ENCODE assay signal across 15 mouse cellular contexts in the genomic region with DNA sequence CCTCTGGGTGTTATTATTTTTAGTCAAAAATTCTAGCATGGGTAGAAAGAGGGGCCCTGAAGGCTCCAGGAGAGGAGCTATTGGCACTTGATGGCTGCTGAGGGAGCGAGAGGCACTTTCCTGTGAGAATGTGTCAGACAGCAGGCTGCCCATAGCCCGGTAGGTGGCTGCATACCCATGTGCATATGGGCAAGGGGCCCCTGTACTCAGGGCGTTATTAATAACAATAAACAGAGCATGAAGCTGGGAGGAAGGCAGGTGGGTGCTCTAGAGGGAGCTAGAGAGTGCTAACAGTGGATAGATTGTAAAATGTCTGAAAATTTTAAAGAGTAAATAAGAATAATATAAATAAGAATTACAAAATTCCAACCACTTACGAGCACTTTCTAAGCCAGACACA.
A peak's percentile ranks its signal among the peaks of the same experiment; 100 is the strongest.
DNase-seq lines count a peak whose midpoint lies in the region; ATAC-seq and TF ChIP-seq lines count a peak whose summit lies in the region.
"Had no signal": no experiment of that assay in that cellular context is flagged by ENCODE, and none has a peak within 500 bp of the region (broad histone marks: within the 10 kb centered on the region; RNA-seq: fewer than 3 reads in every experiment).

No protein-coding gene starts in this region.

- ATAC-seq in hindbrain, embryonic 14.5 days (ENCODE audit: low FRiP score): no peak
- no peak for ATAC-seq in hindbrain, embryonic 16.5 days
- ATAC-seq in midbrain, embryonic 13.5 days: 0 out of 2 replicates have a peak, but pooled peaks have one; percentile 43
- ATAC-seq in midbrain, embryonic 16.5 days: no peak
- no peak for ATAC-seq in CD4-positive, CD25-positive, alpha-beta regulatory T cell, adult 4 months

- H3K9ac ChIP-seq in hindbrain, embryonic 14.5 days: no peak overlapping the region
- no peak overlapping the region for H3K9ac ChIP-seq in hindbrain, embryonic 16.5 days (ENCODE audit: low read depth, low read length)
- H3K9ac ChIP-seq in midbrain, embryonic 13.5 days (replicated peaks): no peak overlapping the region
- no peak overlapping the region for H3K9ac ChIP-seq in midbrain, embryonic 16.5 days (ENCODE audit: low read depth, low read length)
- H3K9ac ChIP-seq: embryonic facial prominence, embryonic 13.5 days; midbrain, embryonic 12.5 days had no signal

- H3K27ac ChIP-seq in hindbrain, embryonic 14.5 days: no peak overlapping the region
- no peak overlapping the region for H3K27ac ChIP-seq in hindbrain, embryonic 16.5 days (ENCODE audit: low read depth, low read length)
- H3K27ac ChIP-seq in midbrain, embryonic 13.5 days: no peak overlapping the region
- no peak overlapping the region for H3K27ac ChIP-seq in midbrain, embryonic 16.5 days (ENCODE audit: low read length)
- H3K27ac ChIP-seq: embryonic facial prominence, embryonic 13.5 days; midbrain, embryonic 12.5 days had no signal

- peak; percentile 16; the same call in 1 of the 2 replicates for TF ChIP-seq CTCF in brain, embryonic 14.5 days (IDR thresholded peaks at IDR 0.05; ENCODE audit: borderline replicate concordance, extremely low read depth, insufficient read depth, insufficient read length)

- no peak overlapping the region for H3K4me2 ChIP-seq in hindbrain, embryonic 14.5 days (replicated peaks)
- no peak overlapping the region for H3K4me2 ChIP-seq in hindbrain, embryonic 16.5 days (ENCODE audit: low read length)
- H3K4me2 ChIP-seq in midbrain, embryonic 13.5 days (replicated peaks): no peak overlapping the region
- H3K4me2 ChIP-seq in midbrain, embryonic 16.5 days (ENCODE audit: low read length): no peak overlapping the region
- H3K4me2 ChIP-seq: embryonic facial prominence, embryonic 13.5 days; heart, embryonic 11.5 days; liver, embryonic 11.5 days; midbrain, embryonic 12.5 days had no signal

- H3K27me3 ChIP-seq in hindbrain, embryonic 14.5 days (ENCODE audit: control insufficient read depth, insufficient read depth, low read length): no peaks in the 10 kb centered on the region
- no peaks in the 10 kb centered on the region for H3K27me3 ChIP-seq in hindbrain, embryonic 16.5 days (replicated peaks; ENCODE audit: control insufficient read depth, insufficient read depth, low read length)
- no peaks in the 10 kb centered on the region for H3K27me3 ChIP-seq in midbrain, embryonic 13.5 days
- H3K27me3 ChIP-seq in midbrain, embryonic 16.5 days (ENCODE audit: control insufficient read depth, insufficient read depth, low read depth, low read length): no peaks in the 10 kb centered on the region
- H3K27me3 ChIP-seq: embryonic facial prominence, embryonic 13.5 days; midbrain, embryonic 12.5 days had no signal

- H3K4me3 ChIP-seq in hindbrain, embryonic 14.5 days (replicated peaks; ENCODE audit: low read length): no peak overlapping the region
- H3K4me3 ChIP-seq in hindbrain, embryonic 16.5 days (ENCODE audit: low read length): no peak overlapping the region
- H3K4me3 ChIP-seq in midbrain, embryonic 13.5 days (replicated peaks): no peak overlapping the region
- H3K4me3 ChIP-seq in midbrain, embryonic 16.5 days (ENCODE audit: low read depth, low read length): no peak overlapping the region
- H3K4me3 ChIP-seq: embryonic facial prominence, embryonic 13.5 days; midbrain, embryonic 12.5 days had no signal

- WGBS in hindbrain, embryonic 14.5 days: 62% methylated on average over 4 of the region's 4 CpGs
- 57% methylated on average over 4 of the region's 4 CpGs for WGBS in hindbrain, embryonic 16.5 days
- 77% methylated on average over 4 of the region's 4 CpGs for WGBS in midbrain, embryonic 13.5 days
- 70% methylated on average over 4 of the region's 4 CpGs for WGBS in midbrain, embryonic 16.5 days

- no peak for TF ChIP-seq POLR2A in brain, embryonic 14.5 days (IDR thresholded peaks at IDR 0.05; ENCODE audit: borderline replicate concordance, extremely low read depth, insufficient read depth, insufficient read length, poor library complexity, severe bottlenecking)

- peaks cover 3% of the 10 kb centered on the region; the same call in 1 of the 2 replicates for H3K4me1 ChIP-seq in hindbrain, embryonic 14.5 days (replicated peaks; ENCODE audit: control insufficient read depth, insufficient read depth, low read length)
- H3K4me1 ChIP-seq in hindbrain, embryonic 16.5 days (ENCODE audit: control insufficient read depth, insufficient read depth, low read depth, low read length): peaks cover 3% of the 10 kb centered on the region
- H3K4me1 ChIP-seq in midbrain, embryonic 13.5 days (replicated peaks): peaks cover 25% of the 10 kb centered on the region
- peaks cover 8% of the 10 kb centered on the region for H3K4me1 ChIP-seq in midbrain, embryonic 16.5 days (ENCODE audit: control insufficient read depth, insufficient read depth, low read length)
- H3K4me1 ChIP-seq: embryonic facial prominence, embryonic 13.5 days had no signal

- DNase-seq in hindbrain, embryonic 14.5 days (ENCODE audit: low spot score): peak; percentile 36
- DNase-seq in brain, embryonic 14.5 days (ENCODE audit: low read depth): peak; percentile 25
- no peak for DNase-seq in yolk sac, embryonic 10.5 days (ENCODE audit: low spot score)
- DNase-seq: adrenal gland, postnatal 10 days; heart, postnatal 4 days; kidney, adult 2 months; right cerebral cortex, postnatal 14 days had no signal

- no peaks in the 10 kb centered on the region for H3K36me3 ChIP-seq in hindbrain, embryonic 14.5 days (replicated peaks; ENCODE audit: control insufficient read depth, insufficient read depth)
- no peaks in the 10 kb centered on the region for H3K36me3 ChIP-seq in hindbrain, embryonic 16.5 days (ENCODE audit: control insufficient read depth, insufficient read depth, low read length)
- H3K36me3 ChIP-seq in midbrain, embryonic 13.5 days: no peaks in the 10 kb centered on the region
- H3K36me3 ChIP-seq in midbrain, embryonic 16.5 days (ENCODE audit: control insufficient read depth, insufficient read depth, low read length): no peaks in the 10 kb centered on the region
- H3K36me3 ChIP-seq: embryonic facial prominence, embryonic 13.5 days; midbrain, embryonic 12.5 days had no signal

- no peaks in the 10 kb centered on the region for H3K9me3 ChIP-seq in hindbrain, embryonic 14.5 days (ENCODE audit: control insufficient read depth, low read length)
- no peaks in the 10 kb centered on the region for H3K9me3 ChIP-seq in hindbrain, embryonic 16.5 days (ENCODE audit: control insufficient read depth, low read length)
- no peaks in the 10 kb centered on the region for H3K9me3 ChIP-seq in midbrain, embryonic 13.5 days
- no peaks in the 10 kb centered on the region for H3K9me3 ChIP-seq in midbrain, embryonic 16.5 days (replicated peaks; ENCODE audit: control insufficient read depth, low read length, poor library complexity, severe bottlenecking)
- H3K9me3 ChIP-seq: embryonic facial prominence, embryonic 13.5 days; midbrain, embryonic 12.5 days had no signal
